Mouse (Mus musculus): ENCODE measurements around the gene Nav1. TPM values are rescaled to one million over a fixed set of nuclear protein-coding genes. Genes with fewer than 3 reads are reported as not detected.

Gene Nav1
- 58.4 and 63.9 TPM in 2 replicates for polyA plus RNA-seq (2012; rRNA removed)

GRCm38 (mm10) chr1:135607019-135607418 lies at the start of gene Nav1:
Gene Nav1, minus strand, starts transcription at chr1:135607295.

DNA sequence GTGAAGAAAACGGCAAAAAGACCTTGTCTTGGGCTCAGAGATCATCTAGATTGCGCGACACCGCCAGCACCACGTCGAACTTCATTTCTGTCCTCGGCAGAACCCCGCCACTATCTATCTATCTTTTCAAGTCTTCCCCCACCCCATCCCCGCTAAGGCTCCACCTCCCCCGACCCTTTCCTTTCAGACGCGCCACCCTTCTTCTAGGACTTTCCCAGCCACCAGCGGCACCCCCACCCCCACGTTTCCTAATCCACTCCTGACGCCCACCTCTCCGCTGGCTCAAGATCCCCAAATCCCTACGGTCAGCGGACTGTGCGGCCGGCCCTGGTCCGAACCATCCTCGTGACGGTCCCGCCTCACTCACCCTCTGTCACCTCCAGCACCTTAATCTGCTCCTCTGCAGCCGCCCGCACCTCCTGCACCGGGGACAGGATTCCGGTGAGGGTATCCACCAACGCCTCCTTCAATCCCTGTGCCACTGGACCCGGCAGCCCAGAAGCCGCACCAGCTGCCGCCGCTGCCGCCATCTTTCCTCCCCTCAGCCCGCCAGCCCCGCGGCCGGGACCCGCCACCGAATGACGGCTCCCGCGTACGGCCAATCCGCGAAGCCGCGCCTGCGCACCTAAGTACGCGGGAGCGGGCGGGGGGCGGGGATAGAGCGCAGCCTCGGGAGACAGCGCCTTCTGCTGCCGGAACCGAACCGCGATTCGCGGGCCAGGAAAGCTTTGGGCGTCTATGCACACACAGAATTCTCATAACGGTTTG lies 177.0 kb downstream of the Nav1 start, which contains the start of gene Ipo9:
Gene Ipo9 (minus strand): TSS at position 599 of the 768 bp plus-strand sequence.

Other genes starting within 250 kb of the Nav1 start
- gene Shisa4, start 232.1 kb downstream of the Nav1 start, polyA plus RNA-seq (2012; rRNA removed) = 47.9 and 48.8 TPM in 2 replicates
- gene Ipo9, start 176.8 kb downstream of the Nav1 start, polyA plus RNA-seq (2012; rRNA removed) = 152 and 169 TPM in 2 replicates
- 30.7 and 46.2 TPM in 2 replicates for gene Csrp1, start 112.8 kb upstream of the Nav1 start, polyA plus RNA-seq (2012; rRNA removed)
- 15.6 and 24.1 TPM in 2 replicates for gene Phlda3, start 158.8 kb upstream of the Nav1 start, polyA plus RNA-seq (2012; rRNA removed)
- 1.1 and 66.1 TPM in 2 replicates for gene Tnni1, start 172.1 kb upstream of the Nav1 start, polyA plus RNA-seq (2012; rRNA removed)
- 0.43 and 2.0 TPM in 2 replicates for gene Lad1, start 211.3 kb upstream of the Nav1 start, polyA plus RNA-seq (2012; rRNA removed)
- gene Tnnt2, start 229.1 kb upstream of the Nav1 start, polyA plus RNA-seq (2012; rRNA removed) = 0.57 and 24.1 TPM in 2 replicates